ENCODE assay signal across 26 mouse cellular contexts in the genomic region with DNA sequence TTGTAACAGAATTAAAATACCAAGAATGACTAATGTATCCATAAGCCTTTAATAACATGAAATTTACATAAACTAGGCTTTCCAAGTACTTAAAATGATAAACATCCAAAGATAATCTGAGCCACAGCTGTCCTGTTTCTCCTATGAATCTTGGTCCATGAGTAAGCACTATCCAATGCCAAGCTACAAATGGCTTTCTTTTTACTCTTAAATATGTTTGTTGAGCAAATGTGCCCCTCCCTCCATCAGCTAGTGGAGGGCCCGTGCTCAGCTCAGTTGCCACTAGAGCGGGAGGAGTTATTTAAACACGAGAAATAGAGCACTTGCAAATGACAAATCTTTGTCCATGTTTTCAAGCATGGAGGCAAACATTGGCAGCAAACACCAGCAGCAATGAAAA.
DNase-seq lines count a peak whose midpoint lies in the region; ATAC-seq and TF ChIP-seq lines count a peak whose summit lies in the region.
"Had no signal": no experiment of that assay in that cellular context is flagged by ENCODE, and none has a peak within 500 bp of the region (broad histone marks: within the 10 kb centered on the region; RNA-seq: fewer than 3 reads in every experiment).

No protein-coding gene starts in this region.

- H3K9ac ChIP-seq in forebrain, postnatal 0 days: no peak overlapping the region
- no peak overlapping the region for H3K9ac ChIP-seq in stomach, embryonic 14.5 days (replicated peaks; ENCODE audit: low read depth, low read length)
- no peak overlapping the region for H3K9ac ChIP-seq in stomach, postnatal 0 days (ENCODE audit: low read length)
- H3K9ac ChIP-seq: embryonic facial prominence, embryonic 12.5 days; heart, embryonic 12.5 days; limb, embryonic 13.5 days; liver, embryonic 12.5 days had no signal

- DNase-seq in forebrain, postnatal 0 days: peak; percentile 25
- no peak for DNase-seq in forebrain, embryonic 10.5 days (ENCODE audit: extremely low spot score, low spot score)
- DNase-seq in stomach, postnatal 0 days (ENCODE audit: low spot score): no peak
- peak; percentile 1 for DNase-seq in lung, postnatal 14 days
- DNase-seq in layer of hippocampus, postnatal 14 days (ENCODE audit: low spot score in 2 of 2): no peak
- DNase-seq in left cerebral cortex, postnatal 4 days: no peak
- DNase-seq: adrenal gland, postnatal 25 days; cerebellum, adult 11 months; cerebellum, postnatal 10 days; gastrocnemius, postnatal 25 days; heart, adult 18-20 months; heart, postnatal 10 days; kidney, adult 8-10 months; kidney, postnatal 36 days; right cerebral cortex, adult 18-20 months; right cerebral cortex, postnatal 4 days had no signal

- no peaks in the 10 kb centered on the region for H3K4me1 ChIP-seq in forebrain, postnatal 0 days (ENCODE audit: insufficient read depth)
- H3K4me1 ChIP-seq in forebrain, embryonic 10.5 days: peaks cover 37% of the 10 kb centered on the region
- H3K4me1 ChIP-seq in stomach, embryonic 14.5 days (ENCODE audit: control insufficient read depth, insufficient read depth, low read length): 0 out of 2 replicates have a peak, but pooled peaks cover 4% of the 10 kb centered on the region
- no peaks in the 10 kb centered on the region for H3K4me1 ChIP-seq in stomach, postnatal 0 days (replicated peaks; ENCODE audit: control insufficient read depth, insufficient read depth)
- H3K4me1 ChIP-seq: liver, embryonic 12.5 days had no signal

- TF ChIP-seq CTCF in forebrain, postnatal 0 days (IDR thresholded peaks at IDR 0.05; ENCODE audit: low read depth): no peak
- no peak for TF ChIP-seq CTCF in stomach, postnatal 0 days (IDR thresholded peaks at IDR 0.05; ENCODE audit: low read depth)

- no peaks in the 10 kb centered on the region for H3K9me3 ChIP-seq in forebrain, postnatal 0 days (ENCODE audit: low read length)
- H3K9me3 ChIP-seq in forebrain, embryonic 10.5 days: no peaks in the 10 kb centered on the region
- no peaks in the 10 kb centered on the region for H3K9me3 ChIP-seq in stomach, embryonic 14.5 days (ENCODE audit: control insufficient read depth, low read depth, low read length)
- no peaks in the 10 kb centered on the region for H3K9me3 ChIP-seq in stomach, postnatal 0 days (ENCODE audit: control insufficient read depth, low read length)
- H3K9me3 ChIP-seq: embryonic facial prominence, embryonic 12.5 days; heart, embryonic 12.5 days; hindbrain, embryonic 10.5 days; limb, embryonic 13.5 days; liver, embryonic 12.5 days had no signal

- H3K27me3 ChIP-seq in forebrain, postnatal 0 days (ENCODE audit: insufficient read depth, low read length): 0 out of 2 replicates have a peak, but pooled peaks cover 3% of the 10 kb centered on the region
- H3K27me3 ChIP-seq in forebrain, embryonic 10.5 days (ENCODE audit: poor library complexity, severe bottlenecking): peaks cover 41% of the 10 kb centered on the region
- H3K27me3 ChIP-seq in stomach, embryonic 14.5 days (ENCODE audit: control insufficient read depth, insufficient read depth, low read length): no peaks in the 10 kb centered on the region
- no peaks in the 10 kb centered on the region for H3K27me3 ChIP-seq in stomach, postnatal 0 days (ENCODE audit: control insufficient read depth, insufficient read depth, low read length)
- H3K27me3 ChIP-seq: embryonic facial prominence, embryonic 12.5 days; limb, embryonic 13.5 days; liver, embryonic 12.5 days had no signal

- WGBS in forebrain, postnatal 0 days: 19% methylated on average over 3 of the region's 3 CpGs
- WGBS in forebrain, embryonic 10.5 days: 71% methylated on average over 3 of the region's 3 CpGs
- WGBS in stomach, embryonic 14.5 days: 13% methylated on average over 3 of the region's 3 CpGs
- WGBS in stomach, postnatal 0 days: 6% methylated on average over 3 of the region's 3 CpGs

- H3K36me3 ChIP-seq in forebrain, postnatal 0 days (ENCODE audit: insufficient read depth): no peaks in the 10 kb centered on the region
- no peaks in the 10 kb centered on the region for H3K36me3 ChIP-seq in forebrain, embryonic 10.5 days (replicated peaks)
- no peaks in the 10 kb centered on the region for H3K36me3 ChIP-seq in stomach, embryonic 14.5 days (ENCODE audit: control insufficient read depth, insufficient read depth, low read length)
- H3K36me3 ChIP-seq in stomach, postnatal 0 days (ENCODE audit: control insufficient read depth, insufficient read depth, low read length): no peaks in the 10 kb centered on the region
- H3K36me3 ChIP-seq: embryonic facial prominence, embryonic 12.5 days; heart, embryonic 12.5 days; hindbrain, embryonic 10.5 days; limb, embryonic 13.5 days; liver, embryonic 12.5 days had no signal

- no peak overlapping the region for H3K4me2 ChIP-seq in forebrain, postnatal 0 days (ENCODE audit: low read depth)
- H3K4me2 ChIP-seq in stomach, embryonic 14.5 days (replicated peaks; ENCODE audit: low read depth, low read length): no peak overlapping the region
- H3K4me2 ChIP-seq in stomach, postnatal 0 days (replicated peaks; ENCODE audit: low read depth): no peak overlapping the region
- H3K4me2 ChIP-seq: embryonic facial prominence, embryonic 12.5 days; heart, embryonic 12.5 days; limb, embryonic 13.5 days; liver, embryonic 12.5 days had no signal

- no peak overlapping the region for H3K27ac ChIP-seq in forebrain, postnatal 0 days (ENCODE audit: low read depth, low read length)
- no peak overlapping the region for H3K27ac ChIP-seq in forebrain, embryonic 10.5 days
- H3K27ac ChIP-seq in stomach, embryonic 14.5 days (ENCODE audit: low read length): no peak overlapping the region
- H3K27ac ChIP-seq in stomach, postnatal 0 days (replicated peaks): no peak overlapping the region
- H3K27ac ChIP-seq: embryonic facial prominence, embryonic 12.5 days; hindbrain, embryonic 10.5 days; limb, embryonic 13.5 days; liver, embryonic 12.5 days; macrophage had no signal

- no peak for ATAC-seq in forebrain, postnatal 0 days
- ATAC-seq in stomach, embryonic 14.5 days (ENCODE audit: insufficient number of reproducible peaks, insufficient read depth, low FRiP score, low read depth): peak; percentile 46; the same call in 1 of the 2 replicates
- no peak; the same call in 1 of the 2 replicates for ATAC-seq in stomach, postnatal 0 days (ENCODE audit: low FRiP score, low TSS enrichment)
- ATAC-seq: CD4-positive, CD25-positive, alpha-beta regulatory T cell, adult 4 months; forebrain, embryonic 14.5 days; liver, embryonic 12.5 days had no signal

- intact Hi-C loops in left cerebral cortex, postnatal 4 days (cut with DNase I): no loop called here

- no peak for TF ChIP-seq EP300 in stomach, postnatal 0 days (optimal IDR thresholded peaks at IDR 0.05)

- H3K4me3 ChIP-seq in forebrain, postnatal 0 days (ENCODE audit: low read depth, low read length): no peak overlapping the region
- H3K4me3 ChIP-seq in forebrain, embryonic 10.5 days: no peak overlapping the region
- H3K4me3 ChIP-seq in stomach, embryonic 14.5 days (ENCODE audit: low read depth, low read length): no peak overlapping the region
- H3K4me3 ChIP-seq in stomach, postnatal 0 days (ENCODE audit: low read depth, low read length): no peak overlapping the region
- H3K4me3 ChIP-seq: embryonic facial prominence, embryonic 12.5 days; erythroblast, embryonic 14.5 days; heart, embryonic 12.5 days; hindbrain, embryonic 10.5 days; limb, embryonic 13.5 days; liver, embryonic 12.5 days had no signal

Comparison
In these comparisons a context has a peak if more than half of its experiments do, and no peak if none do; other contexts are left out.
1. DNase-seq: peak in forebrain, postnatal 0 days (single experiment) and lung, postnatal 14 days (single experiment); none in forebrain, embryonic 10.5 days (single experiment), stomach, postnatal 0 days (single experiment), layer of hippocampus, postnatal 14 days (0 of 2) and left cerebral cortex, postnatal 4 days (single experiment).